Mouse (Mus musculus): ENCODE measurements around the gene Sox3. TPM values are rescaled to one million over a fixed set of nuclear protein-coding genes. Genes with fewer than 3 reads are reported as not detected.

Sox3 gene
- not detected in 2 replicates for total RNA-seq (2017)

DNA sequence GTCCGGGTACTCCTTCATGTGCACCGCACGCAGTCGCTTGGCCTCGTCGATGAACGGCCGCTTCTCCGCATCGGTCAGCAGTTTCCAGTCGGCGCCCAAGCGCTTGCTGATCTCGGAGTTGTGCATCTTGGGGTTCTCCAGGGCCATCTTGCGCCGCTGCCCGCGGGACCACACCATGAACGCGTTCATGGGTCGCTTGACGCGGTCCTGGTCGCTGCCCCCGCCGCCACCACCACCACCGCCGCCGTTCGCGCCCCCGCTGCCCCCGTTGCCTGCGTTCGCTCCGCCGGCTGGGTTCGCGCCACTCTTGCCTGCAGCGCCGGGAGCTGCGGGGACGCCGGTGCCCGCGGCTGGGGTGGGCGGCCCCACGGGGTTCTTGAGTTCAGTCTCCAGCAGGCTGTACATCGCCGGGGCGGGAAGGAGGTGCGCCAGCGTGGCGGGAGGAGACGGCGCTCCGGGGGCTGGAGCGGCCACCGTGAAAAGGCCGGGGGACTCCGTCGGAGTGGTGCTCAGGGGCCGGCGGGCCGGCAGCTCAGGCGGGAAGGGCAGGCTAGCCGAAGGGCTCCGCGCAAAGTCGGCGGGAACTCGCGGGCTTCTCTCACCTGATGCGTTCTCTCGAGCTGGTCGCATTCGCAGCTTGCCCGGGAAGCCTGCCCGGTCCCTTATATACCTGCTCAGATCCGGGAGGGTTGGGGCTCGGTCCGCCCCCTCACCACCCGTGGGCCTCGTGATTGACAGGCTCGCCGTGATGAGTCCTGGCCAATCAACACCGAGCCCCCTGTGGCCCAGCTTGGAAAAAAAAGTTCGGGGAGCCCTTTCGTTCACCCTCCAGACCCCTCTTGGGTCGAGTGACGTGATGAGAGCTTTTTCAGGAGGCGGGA lies at the start of gene Sox3:
TSS of gene Sox3 (minus strand) at position 630 of the 881 bp plus-strand sequence.
- no peak for ATAC-seq (replicated peaks in 1 of 2; ENCODE audit: insufficient read depth in 1 of 2, low FRiP score in 2 of 2, low TSS enrichment in 1 of 2, low read depth in 1 of 2, poor library complexity in 2 of 2, severe bottlenecking in 2 of 2)

DNA sequence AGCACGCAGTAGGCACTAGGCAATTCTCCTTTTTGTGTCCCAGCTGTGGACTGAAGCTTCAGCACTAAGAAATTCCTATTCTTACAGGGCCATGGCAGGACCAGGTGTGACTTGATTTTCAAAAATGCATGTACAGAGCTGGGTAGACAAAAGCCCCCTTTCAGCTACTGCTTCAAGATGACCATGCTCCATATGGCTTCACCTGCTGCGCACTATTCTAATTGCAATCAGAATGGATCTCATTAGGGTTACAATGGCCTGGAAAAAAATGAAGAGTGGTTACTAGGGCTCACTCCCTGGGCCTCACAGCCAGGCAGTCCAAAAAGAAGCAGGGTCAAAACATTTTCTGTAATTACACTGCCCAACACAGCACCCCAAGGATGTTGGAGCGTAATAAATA lies 47.0 kb upstream of the Sox3 start:
- ATAC-seq (replicated peaks in 1 of 2; ENCODE audit: insufficient read depth in 1 of 2, low FRiP score in 2 of 2, low TSS enrichment in 1 of 2, low read depth in 1 of 2, poor library complexity in 2 of 2, severe bottlenecking in 2 of 2), result no peak

GRCm38 (mm10) chrX:60899546-60899945 lies 6.3 kb upstream of the Sox3 start:
- no peak for ATAC-seq (replicated peaks in 1 of 2; ENCODE audit: insufficient read depth in 1 of 2, low FRiP score in 2 of 2, low TSS enrichment in 1 of 2, low read depth in 1 of 2, poor library complexity in 2 of 2, severe bottlenecking in 2 of 2)

GRCm38 (mm10) chrX:60898641-60899040 lies 5.4 kb upstream of the Sox3 start:
- ATAC-seq (replicated peaks in 1 of 2; ENCODE audit: insufficient read depth in 1 of 2, low FRiP score in 2 of 2, low TSS enrichment in 1 of 2, low read depth in 1 of 2, poor library complexity in 2 of 2, severe bottlenecking in 2 of 2), result no peak

DNA sequence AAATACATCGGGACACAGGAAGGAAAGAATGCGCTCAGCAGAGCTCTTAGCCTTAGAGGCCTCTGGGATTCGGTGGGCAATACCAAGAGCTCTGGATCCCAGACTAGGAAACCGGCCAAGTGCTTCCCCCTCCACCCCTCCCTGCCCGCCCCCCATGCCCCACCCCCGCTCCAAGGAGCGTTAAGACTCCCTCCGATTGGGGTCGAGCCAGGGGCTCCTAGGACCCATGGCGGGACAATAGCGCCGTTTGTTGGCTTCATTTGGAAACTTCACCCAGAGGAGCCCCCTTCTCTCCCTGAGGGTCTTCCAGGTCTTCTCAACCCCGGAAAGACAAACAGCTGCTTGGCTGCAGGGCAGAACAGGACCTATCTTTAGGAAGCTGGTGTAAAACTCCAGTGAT lies 3.1 kb upstream of the Sox3 start:
- ATAC-seq (replicated peaks in 1 of 2; ENCODE audit: insufficient read depth in 1 of 2, low FRiP score in 2 of 2, low TSS enrichment in 1 of 2, low read depth in 1 of 2, poor library complexity in 2 of 2, severe bottlenecking in 2 of 2), result no peak

DNA sequence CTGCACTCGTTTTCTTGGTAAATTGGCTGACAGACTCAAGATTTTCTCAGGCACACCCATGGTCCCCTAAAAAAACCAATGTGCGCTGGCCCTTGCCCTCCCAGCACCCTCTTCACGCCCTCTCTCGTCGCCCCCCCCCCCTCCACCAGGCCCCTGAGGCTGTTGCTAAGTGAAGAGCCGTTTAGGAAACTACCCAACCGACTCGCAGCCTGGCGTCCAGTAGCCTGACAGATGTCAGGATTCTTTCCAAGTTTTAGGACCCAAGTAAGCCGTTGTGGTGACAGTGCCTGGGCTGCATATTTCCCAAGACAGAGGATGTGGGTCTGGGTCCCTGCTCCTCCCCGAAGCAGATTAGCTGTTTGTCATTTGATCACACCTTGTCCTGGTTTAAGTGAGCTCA lies 2.2 kb upstream of the Sox3 start:
- no peak for ATAC-seq (replicated peaks in 1 of 2; ENCODE audit: insufficient read depth in 1 of 2, low FRiP score in 2 of 2, low TSS enrichment in 1 of 2, low read depth in 1 of 2, poor library complexity in 2 of 2, severe bottlenecking in 2 of 2)

DNA sequence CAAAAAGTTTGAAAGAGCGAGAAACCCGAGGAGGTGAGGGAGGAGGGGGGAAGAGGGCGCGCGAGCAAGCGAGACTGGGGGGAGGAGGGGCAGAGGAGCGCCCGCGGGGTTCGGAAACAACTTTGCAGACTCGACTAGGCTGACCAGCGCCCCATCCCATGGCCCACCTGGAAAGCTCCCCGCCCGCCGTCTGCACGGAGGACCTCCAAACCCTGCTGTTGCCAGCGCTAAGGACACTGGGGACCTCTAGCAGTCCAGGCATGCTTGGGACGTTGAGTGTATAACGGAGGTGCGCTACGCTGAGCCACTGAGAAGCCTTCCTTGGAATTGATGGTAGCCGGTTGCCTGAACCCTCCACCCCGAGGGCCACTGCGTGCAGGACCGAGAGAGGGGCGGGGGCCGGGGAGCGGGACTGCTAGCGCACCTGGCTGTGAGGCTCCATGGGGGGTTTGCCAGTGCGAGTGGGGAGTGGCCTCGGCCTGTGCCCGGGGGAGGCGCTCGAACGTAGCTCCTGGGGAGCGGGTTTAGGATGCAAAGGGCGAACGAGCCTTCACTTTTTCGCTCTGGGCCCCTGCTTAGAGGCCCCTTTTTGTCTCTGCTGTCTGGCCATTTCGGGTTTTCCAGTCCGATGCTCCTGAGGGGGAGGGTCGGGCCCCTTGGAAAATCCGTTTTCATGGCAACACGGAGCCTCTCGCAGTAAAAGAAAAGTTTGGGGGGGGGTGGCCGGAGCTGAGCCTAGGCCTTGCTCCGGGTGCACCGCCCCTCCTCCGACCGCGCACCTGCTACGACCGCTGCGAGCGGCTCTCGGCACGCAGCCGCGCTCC lies 702 bp upstream of the Sox3 start:
- no peak for ATAC-seq (replicated peaks in 1 of 2; ENCODE audit: insufficient read depth in 1 of 2, low FRiP score in 2 of 2, low TSS enrichment in 1 of 2, low read depth in 1 of 2, poor library complexity in 2 of 2, severe bottlenecking in 2 of 2)

DNA sequence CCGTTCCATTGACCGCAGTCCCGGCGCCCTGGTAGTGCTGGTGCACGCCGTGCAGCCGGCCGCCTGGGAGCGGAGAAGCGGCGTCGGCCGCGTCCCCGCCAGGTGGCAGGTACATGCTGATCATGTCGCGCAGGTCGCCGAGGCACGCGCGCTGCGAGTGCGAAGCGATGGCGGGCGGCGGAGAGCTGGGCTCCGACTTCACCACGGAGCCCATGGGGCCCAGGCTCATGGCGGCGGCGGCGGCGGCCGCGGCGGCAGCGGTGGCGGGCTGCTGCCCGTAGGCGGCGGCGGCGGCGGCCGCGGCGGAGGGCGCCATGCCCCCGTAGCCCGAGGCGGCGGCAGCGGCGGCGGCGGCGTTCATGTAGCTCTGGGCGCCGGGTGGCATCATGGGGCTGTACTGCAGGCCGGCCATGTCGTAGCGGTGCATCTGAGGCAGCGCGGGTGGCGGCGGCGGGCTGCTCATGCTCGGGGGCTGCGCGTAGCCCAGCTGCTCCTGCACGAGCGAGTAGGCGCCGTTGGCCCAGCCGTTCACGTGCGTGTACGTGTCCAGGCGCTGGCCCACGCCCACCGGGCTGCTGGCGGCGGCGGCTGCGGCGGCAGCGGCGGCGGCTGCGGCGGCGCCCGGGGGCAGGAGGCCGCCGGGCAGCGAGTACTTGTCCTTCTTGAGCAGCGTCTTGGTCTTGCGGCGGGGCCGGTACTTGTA lies 981 bp downstream of the Sox3 start:
- ATAC-seq (replicated peaks in 1 of 2; ENCODE audit: insufficient read depth in 1 of 2, low FRiP score in 2 of 2, low TSS enrichment in 1 of 2, low read depth in 1 of 2, poor library complexity in 2 of 2, severe bottlenecking in 2 of 2), result no peak

- no peak for ATAC-seq (replicated peaks in 1 of 2; ENCODE audit: insufficient read depth in 1 of 2, low FRiP score in 2 of 2, low TSS enrichment in 1 of 2, low read depth in 1 of 2, poor library complexity in 2 of 2, severe bottlenecking in 2 of 2)
Measured at GRCm38 (mm10) chrX:60891329-60892095, 1.7 kb downstream of the Sox3 start.

DNA sequence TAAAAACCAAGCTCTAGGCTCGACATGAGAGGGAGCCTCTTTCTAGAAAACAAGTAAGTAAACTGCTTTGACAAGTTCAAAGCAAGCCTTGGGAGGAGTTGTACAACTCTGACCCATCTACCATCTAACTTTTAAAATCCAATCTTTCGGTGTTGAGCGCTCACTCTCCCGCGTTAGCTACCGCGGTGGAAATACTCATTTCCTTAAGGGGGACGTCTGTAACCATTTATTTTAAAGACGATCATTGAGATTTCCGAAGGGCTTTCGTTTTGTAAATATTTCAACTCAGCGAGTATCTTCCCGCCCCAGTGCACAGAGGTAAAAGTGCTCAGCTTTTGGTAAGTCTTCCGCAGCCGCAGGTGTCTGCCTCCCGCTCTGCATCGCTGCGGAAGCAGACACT lies 2.6 kb downstream of the Sox3 start:
- ATAC-seq (replicated peaks in 1 of 2; ENCODE audit: insufficient read depth in 1 of 2, low FRiP score in 2 of 2, low TSS enrichment in 1 of 2, low read depth in 1 of 2, poor library complexity in 2 of 2, severe bottlenecking in 2 of 2), result no peak

GRCm38 (mm10) chrX:60889956-60890485 lies 3.2 kb downstream of the Sox3 start:
- no peak for ATAC-seq (replicated peaks in 1 of 2; ENCODE audit: insufficient read depth in 1 of 2, low FRiP score in 2 of 2, low TSS enrichment in 1 of 2, low read depth in 1 of 2, poor library complexity in 2 of 2, severe bottlenecking in 2 of 2)
